Mouse (Mus musculus) limb, embryonic 14.5 days (tissue): Measurements from ENCODE around the gene Il1b. TPM values are rescaled to one million over a fixed set of nuclear protein-coding genes. Genes with fewer than 3 reads are reported as not detected.

Experiments
- ATAC-seq: fragments of 200-750 bp; cut with Nextera tagmentation; 2 replicates; pipeline ENCODE4 v1.8.0; 2017; ENCODE audit warnings: low read depth, moderate number of reproducible peaks, moderate TSS enrichment; ENCODE audit not compliant: low FRiP score
- DNase-seq: peaks from one replicate; pipeline ENCODE4 v3.0.0-alpha.2; 2015; ENCODE audit warnings: low spot score
- H3K27ac ChIP-seq: fragments of 300-500 bp; sonication (generic); replicated peaks from 2 replicates; pipeline ENCODE4 v1.5.1; 2014; ENCODE audit warnings: low read depth, mild to moderate bottlenecking, low read length, moderate library complexity, mixed read lengths
- H3K27me3 ChIP-seq: fragments of 300-500 bp; sonication (generic); 2 replicates; pipeline ENCODE4 v1.6.1; 2014; ENCODE audit warnings: low read length, mixed read lengths; ENCODE audit not compliant: control insufficient read depth, insufficient read depth
- H3K36me3 ChIP-seq: fragments of 300-500 bp; sonication (generic); 2 replicates; pipeline ENCODE4 v1.6.1; 2014; ENCODE audit warnings: mild to moderate bottlenecking, low read length, moderate library complexity, mixed read lengths; ENCODE audit not compliant: control insufficient read depth, insufficient read depth
- H3K4me1 ChIP-seq: fragments of 300-500 bp; sonication (generic); 2 replicates; pipeline ENCODE4 v1.6.1; 2014; ENCODE audit warnings: antibody characterized with exemption, low read length, mixed read lengths; ENCODE audit not compliant: control insufficient read depth, insufficient read depth
- H3K4me2 ChIP-seq: fragments of 300-500 bp; sonication (generic); replicated peaks from 2 replicates; pipeline ENCODE4 v1.6.1; 2014; ENCODE audit warnings: low read depth, mild to moderate bottlenecking, low read length, moderate library complexity; ENCODE audit not compliant: severe bottlenecking
- H3K4me3 ChIP-seq: fragments of 300-500 bp; sonication (generic); replicated peaks from 2 replicates; pipeline ENCODE4 v1.5.1; 2014; ENCODE audit warnings: low read length
- H3K9ac ChIP-seq: fragments of 300-500 bp; sonication (generic); 2 replicates; pipeline ENCODE4 v1.6.1; 2014; ENCODE audit warnings: mild to moderate bottlenecking, low read depth, low read length, moderate library complexity; ENCODE audit not compliant: severe bottlenecking
- H3K9me3 ChIP-seq: fragments of 300-500 bp; sonication (generic); 2 replicates; pipeline ENCODE4 v1.6.1; 2016; ENCODE audit warnings: low read length; ENCODE audit not compliant: control insufficient read depth
- POLR2A ChIP-seq: fragments of 200-500 bp; IDR thresholded peaks from 2 replicates; pipeline ENCODE4 v1.8.0; 2012; ENCODE audit warnings: inconsistent platforms, mild to moderate bottlenecking, moderate library complexity, borderline replicate concordance; ENCODE audit not compliant: insufficient read depth, insufficient read length; ENCODE audit errors: extremely low read depth
- WGBS: fragments of 180-500 bp; shearing (Covaris S2); extraction: QIAGEN DNeasy Blood & Tissue Kit; methylation state at CpG from one replicate; pipeline ENCODE4 v1.1.7; 2014; 5-methylcytosine and 5-hydroxymethylcytosine counted together
- polyA plus RNA-seq, 2 experiments: library from polyadenylated mRNA; depleted of rRNA in 1 of 2; stranded (reverse) in 1 of 2; unstranded in 1 of 2; fragments of >200 nt; fragmentation: Nextera tagmentation in 1 of 2; extraction: Ambion mirVana in 1 of 2; gene quantifications; 2 replicates each; pipeline versions ENCODE4 v1.2.1 to v1.2.3; 2012 to 2014

Il1b gene
- polyA plus RNA-seq, 2 experiments, result 0.10 TPM; not detected in 1

- Histone ChIP-seq H3K4me2 (no peak overlapping the region), H3K9ac (no peak overlapping the region), H3K36me3 (no peaks in the 10 kb centered on the region), H3K4me3 (no peak overlapping the region), H3K4me1 (no peaks in the 10 kb centered on the region), H3K9me3 (no peaks in the 10 kb centered on the region), H3K27ac (no peak overlapping the region), H3K27me3 (no peaks in the 10 kb centered on the region)
- DNase-seq (no peak), ATAC-seq (no peak)
- TF ChIP-seq POLR2A, result no peak
- 91% methylated on average over 7 of the region's 7 CpGs for WGBS
Observed at GRCm38 (mm10) chr2:129410344-129410743, 39.4 kb upstream of the Il1b start.

- Histone ChIP-seq H3K4me2 (no peak overlapping the region), H3K27ac (no peak overlapping the region), H3K27me3 (no peaks in the 10 kb centered on the region), H3K36me3 (no peaks in the 10 kb centered on the region), H3K9ac (no peak overlapping the region), H3K4me3 (no peak overlapping the region), H3K9me3 (no peaks in the 10 kb centered on the region), H3K4me1 (no peaks in the 10 kb centered on the region)
- peak; percentile 62 for ATAC-seq
- 19% methylated on average over 18 of the region's 18 CpGs for WGBS
- TF ChIP-seq POLR2A, result no peak
- DNase-seq, result peak; percentile 71
Observed at GRCm38 (mm10) chr2:129408476-129408875, 37.5 kb upstream of the Il1b start.

- no peak overlapping the region for H3K4me3 ChIP-seq
- DNase-seq, result no peak
- WGBS, result 89% methylated on average over 13 of the region's 13 CpGs
Observed at GRCm38 (mm10) chr2:129407596-129407995, 36.7 kb upstream of the Il1b start.

GRCm38 (mm10) chr2:129406508-129406907 is 35.6 kb upstream of the Il1b start:
- Histone ChIP-seq H3K27me3 (no peaks in the 10 kb centered on the region), H3K9ac (no peak overlapping the region), H3K4me2 (no peak overlapping the region), H3K27ac (no peak overlapping the region), H3K9me3 (no peaks in the 10 kb centered on the region), H3K4me1 (no peaks in the 10 kb centered on the region), H3K36me3 (no peaks in the 10 kb centered on the region), H3K4me3 (no peak overlapping the region)
- DNase-seq (no peak), ATAC-seq (no peak)
- TF ChIP-seq POLR2A, result no peak
- 88% methylated on average over 8 of the region's 8 CpGs for WGBS

More at GRCm38 (mm10) chr2:129407596-129407995, 36.7 kb upstream of the Il1b start:
- no peak overlapping the region for H3K9ac ChIP-seq
- ATAC-seq, result no peak
- H3K4me1 ChIP-seq, result no peaks in the 10 kb centered on the region
- H3K27me3 ChIP-seq, result no peaks in the 10 kb centered on the region
- no peaks in the 10 kb centered on the region for H3K9me3 ChIP-seq
- H3K27ac ChIP-seq, result no peak overlapping the region
- H3K36me3 ChIP-seq, result no peaks in the 10 kb centered on the region
- H3K4me2 ChIP-seq, result no peak overlapping the region
- TF ChIP-seq POLR2A, result no peak

- Histone ChIP-seq H3K27ac (no peak overlapping the region), H3K27me3 (no peaks in the 10 kb centered on the region), H3K9ac (no peak overlapping the region), H3K4me1 (no peaks in the 10 kb centered on the region), H3K4me3 (no peak overlapping the region), H3K4me2 (no peak overlapping the region), H3K36me3 (no peaks in the 10 kb centered on the region), H3K9me3 (no peaks in the 10 kb centered on the region)
- DNase-seq (no peak), ATAC-seq (no peak)
- 99% methylated on average over 2 of the region's 2 CpGs for WGBS
- no peak for TF ChIP-seq POLR2A
Observed at GRCm38 (mm10) chr2:129403786-129404185, 32.8 kb upstream of the Il1b start.

GRCm38 (mm10) chr2:129402330-129402729 is 31.4 kb upstream of the Il1b start:
- WGBS, result 89% methylated on average over 3 of the region's 3 CpGs
- TF ChIP-seq POLR2A, result no peak
- Histone ChIP-seq H3K4me3 (no peak overlapping the region), H3K9ac (no peak overlapping the region), H3K4me1 (no peaks in the 10 kb centered on the region), H3K27me3 (no peaks in the 10 kb centered on the region), H3K36me3 (no peaks in the 10 kb centered on the region), H3K9me3 (no peaks in the 10 kb centered on the region), H3K4me2 (no peak overlapping the region), H3K27ac (no peak overlapping the region)
- ATAC-seq (no peak), DNase-seq (no peak)
